Mouse (Mus musculus) midbrain, embryonic 13.5 days (tissue): Measurements from ENCODE around the gene Pusl1. TPM values are rescaled to one million over a fixed set of nuclear protein-coding genes. Genes with fewer than 3 reads are reported as not detected.
A peak's percentile ranks its signal among the peaks of the same experiment; 100 is the strongest.

Source experiments
- ATAC-seq: fragments of 200-750 bp; cut with Nextera tagmentation; 2 replicates; pipeline ENCODE4 v1.8.0; 2017; ENCODE audit warnings: mild to moderate bottlenecking, moderate TSS enrichment, moderate library complexity
- H3K27ac ChIP-seq: fragments of 300-500 bp; sonication (generic); 2 replicates; pipeline ENCODE4 v1.5.1; 2015; ENCODE audit warnings: inconsistent platforms, mild to moderate bottlenecking, moderate library complexity
- H3K27me3 ChIP-seq: fragments of 300-500 bp; sonication (generic); 2 replicates; pipeline ENCODE4 v1.6.1; 2015; ENCODE audit warnings: mild to moderate bottlenecking, inconsistent platforms
- H3K36me3 ChIP-seq: fragments of 300-500 bp; sonication (generic); 2 replicates; pipeline ENCODE4 v1.6.1; 2015; ENCODE audit warnings: mild to moderate bottlenecking, inconsistent platforms
- H3K4me1 ChIP-seq: fragments of 300-500 bp; sonication (generic); replicated peaks from 2 replicates; pipeline ENCODE4 v1.6.1; 2015; ENCODE audit warnings: inconsistent platforms
- H3K4me2 ChIP-seq: fragments of 300-500 bp; sonication (generic); replicated peaks from 2 replicates; pipeline ENCODE4 v1.6.1; 2015; ENCODE audit warnings: moderate library complexity, mild to moderate bottlenecking, inconsistent platforms
- H3K4me3 ChIP-seq: fragments of 300-500 bp; sonication (generic); replicated peaks from 2 replicates; pipeline ENCODE4 v1.5.1; 2015; ENCODE audit warnings: mild to moderate bottlenecking, inconsistent platforms
- H3K9ac ChIP-seq: fragments of 300-500 bp; sonication (generic); replicated peaks from 2 replicates; pipeline ENCODE4 v1.6.1; 2015; ENCODE audit warnings: mild to moderate bottlenecking, inconsistent platforms
- H3K9me3 ChIP-seq: fragments of 300-500 bp; sonication (generic); 2 replicates; pipeline ENCODE4 v1.6.1; 2016; ENCODE audit warnings: mild to moderate bottlenecking, inconsistent platforms
- WGBS: fragments of 180-500 bp; shearing (Covaris S2); methylation state at CpG from one replicate; pipeline ENCODE4 v1.1.7; 2015; 5-methylcytosine and 5-hydroxymethylcytosine counted together
- polyA plus RNA-seq: library from polyadenylated mRNA; unstranded; fragments of >200 nt; fragmentation: Nextera tagmentation; extraction: Ambion mirVana; gene quantifications from 2 replicates; pipeline ENCODE4 v1.2.1, GENCODE M21; 2015

Gene Pusl1
- polyA plus RNA-seq, 1 experiment from 2014 or later, result 52.6 TPM

DNA sequence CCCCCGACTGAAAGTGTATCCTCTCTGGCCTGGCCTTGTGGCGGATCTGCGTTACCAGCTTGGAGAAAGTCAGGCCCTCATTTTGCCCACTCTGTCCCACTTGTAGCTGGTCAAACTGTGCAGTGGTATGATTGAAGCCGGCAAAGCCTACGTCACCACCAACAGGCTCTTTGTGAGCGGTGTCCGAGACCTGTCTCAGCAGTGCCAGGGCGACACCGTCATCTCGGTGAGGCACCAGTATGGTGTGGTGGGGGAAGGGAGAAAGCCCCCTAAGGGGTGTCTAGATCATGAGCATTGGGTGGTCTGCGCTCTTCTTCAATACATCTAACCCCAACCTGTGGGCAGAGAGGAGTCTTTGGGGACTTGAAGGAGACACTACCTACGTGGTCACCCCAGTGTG lies 4.9 kb upstream of the Pusl1 start:
- Histone ChIP-seq H3K4me1 (peaks cover 35% of the 10 kb centered on the region), H3K36me3 (peaks cover 50% of the 10 kb centered on the region), H3K4me3 (no peak overlapping the region), H3K4me2 (no peak overlapping the region), H3K9ac (no peak overlapping the region), H3K27ac (no peak overlapping the region), H3K9me3 (no peaks in the 10 kb centered on the region), H3K27me3 (no peaks in the 10 kb centered on the region)
- 98% methylated on average over 12 of the region's 12 CpGs for WGBS
- no peak for ATAC-seq

DNA sequence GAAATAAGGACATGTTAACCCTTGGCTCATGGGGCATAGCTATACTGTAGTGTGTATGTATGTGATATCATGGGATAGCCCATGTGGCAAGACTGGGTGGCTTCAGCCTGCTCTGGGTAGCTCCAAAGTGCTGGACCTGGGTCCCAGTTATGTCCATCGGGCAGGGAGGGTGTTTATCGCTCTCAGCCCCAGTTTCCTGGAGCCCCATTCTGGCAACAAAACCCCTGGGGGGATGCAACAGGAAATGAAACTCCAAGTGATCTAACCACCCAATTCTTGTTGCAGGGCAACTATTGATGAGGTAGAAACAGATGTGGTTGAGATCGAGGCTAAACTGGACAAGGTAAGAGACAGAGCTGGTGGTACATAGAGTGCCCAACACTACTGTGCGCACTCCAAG lies 4.2 kb upstream of the Pusl1 start:
- Histone ChIP-seq H3K27ac (no peak overlapping the region), H3K27me3 (no peaks in the 10 kb centered on the region), H3K4me1 (peaks cover 38% of the 10 kb centered on the region), H3K4me3 (no peak overlapping the region), H3K9ac (no peak overlapping the region), H3K9me3 (no peaks in the 10 kb centered on the region), H3K4me2 (peak overlapping the region; percentile 99), H3K36me3 (peaks cover 43% of the 10 kb centered on the region)
- ATAC-seq, result no peak
- WGBS, result 92% methylated on average over 4 of the region's 4 CpGs

DNA sequence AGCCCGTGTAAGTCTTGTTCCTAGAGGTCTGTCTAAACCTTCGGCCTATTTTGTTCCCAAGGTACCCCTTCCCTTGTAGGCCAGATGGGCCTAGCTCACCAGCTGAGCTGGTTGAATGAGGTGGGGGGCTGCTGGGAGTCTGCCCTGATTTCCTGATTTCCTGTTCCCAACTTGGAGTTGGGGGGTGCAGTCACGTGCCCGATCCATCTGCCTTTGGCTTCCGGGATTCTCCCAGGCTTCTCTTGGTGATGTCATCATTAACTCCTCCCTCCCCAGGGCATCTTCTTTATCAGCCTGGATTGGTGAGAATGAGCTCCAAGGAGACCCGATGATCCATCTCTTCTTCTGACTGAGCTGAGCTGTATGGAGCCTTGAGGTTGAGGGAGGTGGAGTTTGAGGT lies 3.6 kb upstream of the Pusl1 start:
- Histone ChIP-seq H3K4me2 (peak overlapping the region; percentile 99), H3K27ac (no peak overlapping the region), H3K9me3 (no peaks in the 10 kb centered on the region), H3K4me1 (peaks cover 44% of the 10 kb centered on the region), H3K27me3 (no peaks in the 10 kb centered on the region), H3K4me3 (peak overlapping the region; percentile 97), H3K9ac (peak overlapping the region; percentile 98), H3K36me3 (peaks cover 37% of the 10 kb centered on the region)
- WGBS, result 34% methylated on average over 6 of the region's 6 CpGs
- ATAC-seq, result no peak

DNA sequence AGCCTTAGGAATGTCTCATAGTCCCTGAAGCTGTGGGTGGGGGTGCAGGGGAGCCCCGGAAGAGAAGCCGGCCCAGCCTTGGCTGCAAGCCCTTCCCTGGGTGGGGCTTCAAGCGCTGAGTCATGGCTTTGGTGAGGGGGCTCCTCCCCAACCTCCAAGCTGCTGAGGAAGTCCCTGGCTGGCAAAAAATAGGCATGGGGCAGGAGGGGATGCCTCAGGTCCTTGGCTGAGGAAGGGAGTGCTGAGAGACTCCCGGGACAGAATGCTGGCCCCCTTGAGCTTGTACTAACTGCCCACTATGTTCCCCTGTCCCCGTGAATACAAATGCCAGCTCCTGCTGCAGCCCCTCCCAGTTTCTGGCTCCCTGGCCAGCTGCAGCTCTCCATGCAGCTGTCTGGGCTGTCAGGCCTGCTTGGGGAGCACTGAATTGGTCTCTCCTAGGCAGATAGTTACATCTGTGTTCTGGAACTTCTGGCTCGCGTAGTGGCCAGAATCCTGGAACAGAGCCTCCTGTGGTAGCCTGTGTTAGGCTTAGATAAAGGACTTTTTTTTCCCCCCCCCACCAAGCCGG lies 2.8 kb upstream of the Pusl1 start:
- WGBS, result 35% methylated on average over 8 of the region's 8 CpGs
- Histone ChIP-seq H3K27ac (no peak overlapping the region), H3K27me3 (no peaks in the 10 kb centered on the region), H3K36me3 (peaks cover 37% of the 10 kb centered on the region), H3K9ac (peak overlapping the region; percentile 98), H3K9me3 (no peaks in the 10 kb centered on the region), H3K4me1 (peaks cover 49% of the 10 kb centered on the region), H3K4me2 (peak overlapping the region; percentile 99), H3K4me3 (peak overlapping the region; percentile 97)
- ATAC-seq, result no peak

DNA sequence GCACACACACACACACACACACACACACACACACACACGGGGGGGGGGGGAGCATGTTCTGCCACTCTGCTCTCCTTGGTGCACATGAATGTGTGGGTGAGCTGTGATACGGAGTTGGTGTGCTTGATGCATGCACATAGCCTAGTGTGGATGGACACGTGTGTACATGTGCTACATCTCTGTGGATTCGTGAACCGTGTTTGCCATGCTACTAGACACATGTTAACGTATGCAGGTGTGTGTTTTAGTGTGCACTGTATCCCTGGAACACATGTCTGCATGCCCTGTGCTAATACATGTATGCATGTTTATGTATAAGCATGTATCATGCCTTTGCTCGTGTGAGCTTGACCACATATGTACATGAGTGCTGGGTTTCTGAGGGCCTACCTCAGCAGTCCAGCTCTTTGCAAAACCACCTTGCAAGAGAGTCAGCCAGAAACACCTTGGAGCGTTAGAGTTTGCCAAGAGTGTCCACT lies 1.7 kb upstream of the Pusl1 start:
- Histone ChIP-seq H3K9me3 (no peaks in the 10 kb centered on the region), H3K4me2 (peak overlapping the region; percentile 99), H3K9ac (peak overlapping the region; percentile 98), H3K36me3 (peaks cover 37% of the 10 kb centered on the region), H3K4me1 (peaks cover 49% of the 10 kb centered on the region), H3K4me3 (peak overlapping the region; percentile 97), H3K27ac (no peak overlapping the region), H3K27me3 (no peaks in the 10 kb centered on the region)
- ATAC-seq, result no peak
- WGBS, result 71% methylated on average over 8 of the region's 8 CpGs

DNA sequence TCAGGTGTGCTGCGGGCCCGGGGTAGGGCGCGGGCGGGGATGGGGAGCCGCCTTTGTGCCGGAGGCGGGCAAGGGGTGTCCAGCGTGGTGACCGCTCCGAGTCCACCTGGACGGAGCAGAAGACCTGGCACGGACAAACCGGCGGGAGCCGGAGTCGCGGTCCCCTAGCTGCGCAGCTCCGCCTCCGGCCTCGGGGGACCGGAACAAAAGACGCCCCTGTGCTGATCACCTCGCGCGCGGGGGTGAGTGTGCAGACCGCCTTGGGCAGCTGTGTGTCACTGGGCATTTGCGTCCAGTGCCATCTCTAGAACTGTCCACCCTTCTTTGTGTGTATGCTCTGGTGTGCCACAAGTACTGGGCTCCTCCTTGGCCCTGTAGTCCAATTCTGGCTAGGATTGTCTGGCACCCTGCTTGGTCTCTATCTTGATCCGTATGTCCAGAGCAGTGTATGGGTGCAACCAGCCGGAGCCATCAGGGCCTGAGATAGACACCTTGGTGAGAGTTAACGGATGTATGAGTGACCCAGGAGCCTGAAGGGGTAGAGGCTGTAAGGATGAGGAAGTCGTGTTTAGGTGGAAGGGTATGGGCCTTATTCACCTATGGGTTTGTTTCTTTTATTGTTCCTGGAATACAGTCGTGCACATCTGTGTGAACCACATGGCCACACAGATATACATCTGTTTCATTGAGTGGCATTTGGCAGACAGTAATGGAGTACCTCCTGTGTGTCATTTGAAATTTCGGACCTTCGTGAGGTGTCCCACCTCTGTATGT lies 1.0 kb upstream of the Pusl1 start:
- peaks cover 49% of the 10 kb centered on the region for H3K4me1 ChIP-seq
- peak overlapping the region; percentile 99 for H3K4me2 ChIP-seq
- H3K4me3 ChIP-seq, result peak overlapping the region; percentile 97
- H3K27me3 ChIP-seq, result no peaks in the 10 kb centered on the region
- peaks cover 39% of the 10 kb centered on the region for H3K36me3 ChIP-seq
- ATAC-seq, result peak; percentile 59; the same call in 1 of the 2 replicates
- peak overlapping the region; percentile 99 for H3K27ac ChIP-seq
- no peaks in the 10 kb centered on the region for H3K9me3 ChIP-seq
- H3K9ac ChIP-seq, result peak overlapping the region; percentile 98
- WGBS, result 5% methylated on average over 37 of the region's 37 CpGs

DNA sequence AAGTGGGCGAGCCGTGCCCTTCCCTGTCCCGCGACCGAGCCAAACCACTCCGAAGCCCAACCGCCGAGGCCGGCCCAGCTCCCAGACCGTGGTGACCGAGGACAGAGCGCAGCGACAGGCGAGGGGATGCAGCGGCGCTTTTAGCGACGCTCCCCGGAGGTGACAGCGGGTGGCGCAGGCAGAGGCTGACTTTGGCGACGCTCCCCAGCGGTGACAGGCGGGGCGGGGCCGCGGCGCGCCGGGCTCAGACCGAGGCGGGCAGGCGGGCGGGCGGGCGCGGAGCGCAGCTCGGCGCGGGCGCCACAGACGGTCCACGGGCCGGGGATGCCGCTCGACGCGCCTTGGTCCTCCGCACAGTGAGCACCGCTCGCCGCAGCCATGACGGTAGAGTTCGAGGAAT lies 436 bp upstream of the Pusl1 start:
- under 1% methylated on average over 48 of the region's 56 CpGs for WGBS
- peak; percentile 91 for ATAC-seq
- Histone ChIP-seq H3K9ac (peak overlapping the region; percentile 98), H3K4me1 (peaks cover 49% of the 10 kb centered on the region), H3K36me3 (peaks cover 43% of the 10 kb centered on the region), H3K27me3 (no peaks in the 10 kb centered on the region), H3K4me3 (peak overlapping the region; percentile 97), H3K4me2 (peak overlapping the region; percentile 99), H3K27ac (peak overlapping the region; percentile 99), H3K9me3 (no peaks in the 10 kb centered on the region)

DNA sequence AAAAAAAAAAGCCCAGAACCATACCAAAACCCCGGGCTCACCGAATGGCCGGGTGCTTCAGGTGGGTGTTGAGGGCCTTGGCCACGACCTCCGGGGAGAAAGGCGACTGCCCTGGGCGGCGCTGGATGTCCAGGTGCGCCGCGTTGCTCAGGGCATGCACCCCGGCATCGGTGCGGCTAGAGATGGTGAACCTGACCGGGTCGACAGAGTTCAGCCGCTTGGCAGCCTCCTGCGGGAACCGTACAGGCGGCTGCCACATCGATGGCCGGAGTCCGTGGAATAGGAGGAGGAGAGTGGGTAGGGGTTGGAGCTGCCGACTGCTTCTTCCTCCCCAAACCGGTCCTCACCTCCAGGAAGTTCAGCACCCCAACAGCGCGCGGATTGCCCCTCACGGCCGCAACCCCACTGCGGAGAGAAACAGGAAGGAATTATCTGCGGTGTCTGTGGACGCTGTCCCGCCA lies 540 bp downstream of the Pusl1 start:
- H3K27ac ChIP-seq, result peak overlapping the region; percentile 99; the same call in 1 of the 2 replicates
- 0% methylated on average over 34 of the region's 34 CpGs for WGBS
- H3K27me3 ChIP-seq, result no peaks in the 10 kb centered on the region
- H3K9ac ChIP-seq, result peak overlapping the region; percentile 98
- H3K4me1 ChIP-seq, result peaks cover 49% of the 10 kb centered on the region
- peak overlapping the region; percentile 99 for H3K4me2 ChIP-seq
- H3K4me3 ChIP-seq, result peak overlapping the region; percentile 97
- ATAC-seq, result peak; percentile 0; the same call in 1 of the 2 replicates
- H3K36me3 ChIP-seq, result peaks cover 43% of the 10 kb centered on the region
- H3K9me3 ChIP-seq, result no peaks in the 10 kb centered on the region

DNA sequence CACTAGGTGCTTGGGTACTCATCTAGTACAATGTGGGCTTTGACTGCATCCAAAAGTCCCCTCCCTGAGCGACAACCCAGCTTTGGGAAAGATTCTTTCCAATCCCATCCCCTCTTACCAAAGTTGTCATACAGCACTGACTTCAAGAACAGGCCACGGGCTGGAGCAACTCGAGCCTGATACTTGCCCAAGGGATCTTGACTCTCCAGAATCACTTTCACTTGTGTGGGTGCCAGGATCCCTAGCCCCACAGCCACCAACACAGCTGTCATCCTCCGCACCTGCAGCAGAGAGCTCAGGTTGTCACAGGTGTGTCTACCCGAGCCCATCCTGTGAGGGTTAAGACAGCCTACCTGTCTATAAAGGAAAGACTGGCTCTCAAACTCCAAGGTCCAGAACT lies 2.3 kb downstream of the Pusl1 start:
- Histone ChIP-seq H3K4me3 (no peak overlapping the region), H3K27ac (no peak overlapping the region), H3K9me3 (no peaks in the 10 kb centered on the region), H3K4me1 (peaks cover 31% of the 10 kb centered on the region), H3K27me3 (no peaks in the 10 kb centered on the region), H3K4me2 (no peak overlapping the region), H3K36me3 (peaks cover 56% of the 10 kb centered on the region), H3K9ac (no peak overlapping the region)
- 89% methylated on average over 5 of the region's 5 CpGs for WGBS
- ATAC-seq, result no peak

DNA sequence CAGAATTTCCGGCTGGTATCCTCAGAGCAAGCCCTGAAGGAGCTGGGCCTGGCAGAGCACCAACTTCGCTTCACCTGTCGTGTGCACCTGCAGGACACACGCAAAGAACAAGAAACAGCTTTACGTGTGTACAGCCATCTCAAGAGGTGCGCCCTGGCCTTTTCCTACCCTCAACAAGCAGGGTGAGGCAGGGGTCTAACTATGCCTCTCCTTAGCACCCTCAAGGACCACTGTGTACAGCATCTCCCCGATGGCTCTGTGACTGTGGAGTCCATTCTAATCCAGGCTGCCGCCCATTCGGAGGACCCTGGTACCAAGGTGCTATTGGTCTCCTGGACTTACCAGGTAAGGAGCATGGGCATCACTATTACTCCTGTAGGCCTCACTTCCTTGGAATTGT lies 3.4 kb downstream of the Pusl1 start:
- peaks cover 59% of the 10 kb centered on the region for H3K36me3 ChIP-seq
- 94% methylated on average over 9 of the region's 9 CpGs for WGBS
- no peak overlapping the region for H3K27ac ChIP-seq
- no peaks in the 10 kb centered on the region for H3K9me3 ChIP-seq
- H3K4me1 ChIP-seq, result peaks cover 20% of the 10 kb centered on the region
- H3K9ac ChIP-seq, result no peak overlapping the region
- no peaks in the 10 kb centered on the region for H3K27me3 ChIP-seq
- no peak overlapping the region for H3K4me2 ChIP-seq
- ATAC-seq, result no peak
- H3K4me3 ChIP-seq, result no peak overlapping the region

DNA sequence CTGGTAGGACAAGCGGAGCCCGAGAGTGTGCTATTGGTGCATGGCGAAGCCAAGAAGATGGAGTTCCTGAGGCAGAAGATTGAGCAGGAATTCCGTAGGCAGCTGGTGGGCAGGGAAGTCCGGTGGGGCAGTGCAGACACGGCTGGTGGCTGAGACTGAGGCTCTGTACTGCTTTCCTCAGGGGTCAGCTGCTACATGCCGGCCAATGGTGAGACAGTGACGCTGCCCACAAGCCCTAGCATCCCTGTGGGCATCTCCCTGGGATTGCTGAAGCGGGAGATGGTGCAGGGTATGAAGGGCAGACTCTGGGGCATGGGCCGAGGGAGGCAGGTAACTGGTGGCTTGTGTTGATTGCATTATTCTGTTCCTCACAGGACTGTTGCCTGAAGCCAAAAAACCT lies 3.9 kb downstream of the Pusl1 start:
- Histone ChIP-seq H3K4me2 (no peak overlapping the region), H3K4me1 (peaks cover 15% of the 10 kb centered on the region), H3K4me3 (no peak overlapping the region), H3K27me3 (no peaks in the 10 kb centered on the region), H3K9ac (no peak overlapping the region), H3K27ac (no peak overlapping the region), H3K36me3 (peaks cover 59% of the 10 kb centered on the region), H3K9me3 (no peaks in the 10 kb centered on the region)
- ATAC-seq, result no peak
- 91% methylated on average over 10 of the region's 10 CpGs for WGBS

DNA sequence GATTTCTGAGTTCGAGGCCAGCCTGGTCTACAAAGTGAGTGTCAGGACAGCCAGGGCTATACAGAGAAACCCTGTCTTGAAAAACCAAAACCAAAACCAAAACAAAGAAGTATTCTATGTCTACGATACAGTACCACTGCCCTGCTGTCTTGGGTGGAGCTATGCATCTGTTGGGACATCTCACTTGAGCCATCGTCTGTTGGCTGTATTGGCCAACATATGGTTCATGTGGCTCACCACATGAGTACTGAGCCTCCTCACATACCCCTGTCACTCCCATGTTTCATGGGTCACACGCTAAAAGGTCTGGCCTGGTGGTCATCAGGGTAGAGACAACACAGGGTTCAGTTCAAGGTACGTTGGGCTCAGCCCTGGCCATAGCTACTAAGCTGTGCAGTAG lies 5.3 kb downstream of the Pusl1 start:
- no peak for ATAC-seq
- no peak overlapping the region for H3K4me3 ChIP-seq
- no peak overlapping the region for H3K9ac ChIP-seq
- peaks cover 14% of the 10 kb centered on the region for H3K4me1 ChIP-seq
- no peaks in the 10 kb centered on the region for H3K27me3 ChIP-seq
- peaks cover 60% of the 10 kb centered on the region for H3K36me3 ChIP-seq
- WGBS, result 92% methylated on average over 5 of the region's 5 CpGs
- no peaks in the 10 kb centered on the region for H3K9me3 ChIP-seq
- H3K4me2 ChIP-seq, result no peak overlapping the region
- H3K27ac ChIP-seq, result no peak overlapping the region
